Mouse (Mus musculus) spleen, postnatal 4 days (tissue): ENCODE data around the gene Trim25.
"Not testable (repeated sequence)": the region's sequence is repeated elsewhere in the genome, so short reads cannot be mapped to it uniquely, and the experiment has no call there.

Experiments used
- DNase-seq, 2 experiments: peaks; one replicate each; pipeline ENCODE4 v3.0.0; 2022; ENCODE audit warnings: low spot score in 2 of 2

The Trim25 gene

DNA sequence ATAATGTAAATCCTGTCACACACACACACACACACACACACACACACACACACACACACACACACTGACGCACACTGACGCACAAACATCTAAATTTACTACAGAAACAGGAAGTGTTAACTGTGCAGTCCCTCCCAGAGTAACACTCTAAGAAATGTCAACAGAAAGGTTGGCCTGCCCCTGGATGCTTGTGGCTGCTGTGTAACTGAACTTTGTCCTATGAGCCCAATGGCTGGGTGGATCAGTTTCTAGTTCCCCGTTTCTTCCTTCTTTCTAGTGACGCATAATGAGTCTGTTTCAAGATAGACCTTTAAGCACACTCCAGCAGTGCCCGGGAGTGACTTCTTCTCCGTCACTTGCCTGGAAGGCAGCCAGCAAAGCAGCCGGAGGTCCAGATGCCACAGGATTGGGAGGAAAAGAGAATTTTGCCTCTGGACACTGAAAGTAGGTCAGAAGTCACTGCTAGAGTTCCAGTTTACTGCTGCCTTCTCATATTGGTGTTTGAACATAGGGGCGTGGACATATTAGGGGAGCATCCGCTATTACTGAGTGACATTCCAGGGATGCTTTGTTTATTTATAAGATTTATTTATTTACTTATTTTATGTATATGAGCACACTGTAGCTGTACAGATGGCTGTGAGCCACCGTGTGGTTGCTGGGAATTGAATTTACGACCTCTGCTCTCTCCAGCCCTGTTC lies 25.2 kb downstream of the Trim25 start:
- peak; percentile 57 to 71 for DNase-seq

DNA sequence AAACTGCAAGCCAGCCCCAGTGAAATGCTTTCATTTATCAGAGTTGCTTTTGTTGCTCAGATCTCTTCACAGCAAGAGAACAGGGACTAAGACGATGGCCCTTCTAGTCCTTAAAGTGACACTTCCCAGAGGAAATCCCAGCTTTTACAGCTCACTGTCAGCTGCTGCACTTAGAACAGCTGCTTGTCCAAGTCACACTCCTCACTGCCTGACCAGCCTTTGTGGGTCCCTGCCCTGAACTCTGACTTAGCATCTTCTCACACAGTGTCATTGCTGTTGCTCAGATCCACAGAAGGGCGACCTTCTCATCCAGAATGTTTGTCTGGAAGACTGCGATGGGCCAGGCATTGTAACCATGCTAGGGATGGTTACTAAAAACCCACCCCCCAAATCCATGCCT lies 26.4 kb downstream of the Trim25 start:
- DNase-seq = no peak

DNA sequence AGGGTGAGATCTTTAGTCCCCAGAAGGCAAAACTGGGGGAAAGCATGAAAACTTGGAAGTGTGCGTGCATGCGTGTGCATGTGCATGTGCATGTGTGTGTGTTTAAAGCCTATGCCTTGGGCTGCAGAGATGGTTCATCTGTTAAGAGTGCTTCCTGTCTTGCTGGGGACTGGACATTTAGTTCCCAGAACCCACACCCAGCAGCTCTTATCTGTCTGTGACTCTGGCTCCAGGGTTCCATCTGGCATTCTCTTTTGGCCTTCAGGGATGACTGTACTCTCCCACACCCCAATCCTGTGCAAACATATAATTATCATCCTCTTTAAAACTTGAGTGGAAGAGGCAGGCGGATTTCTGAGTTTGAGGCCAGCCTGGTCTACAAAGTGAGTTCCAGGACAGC lies 26.9 kb downstream of the Trim25 start:
- no peak for DNase-seq

DNA sequence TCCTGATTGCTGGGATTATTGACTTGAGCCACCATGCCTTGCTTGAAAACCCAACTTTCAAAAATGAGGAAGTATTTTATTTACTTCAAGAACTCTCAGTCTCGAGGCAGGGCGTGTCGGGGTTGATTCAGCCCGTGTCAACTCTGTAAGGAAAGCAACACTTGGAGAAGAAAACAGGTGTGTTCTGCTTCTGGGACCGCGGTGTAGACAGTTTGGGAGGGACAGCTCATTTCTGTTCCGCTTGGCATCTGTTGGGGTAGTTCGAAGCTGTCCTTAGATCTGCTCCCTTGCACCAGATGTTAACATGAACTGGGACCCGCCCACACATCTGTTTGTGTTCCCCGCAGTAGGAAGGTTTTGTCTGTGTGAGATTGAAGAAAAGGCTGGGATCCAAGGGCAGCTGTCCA lies 28.8 kb downstream of the Trim25 start:
- peak; percentile 54 to 70 for DNase-seq

DNA sequence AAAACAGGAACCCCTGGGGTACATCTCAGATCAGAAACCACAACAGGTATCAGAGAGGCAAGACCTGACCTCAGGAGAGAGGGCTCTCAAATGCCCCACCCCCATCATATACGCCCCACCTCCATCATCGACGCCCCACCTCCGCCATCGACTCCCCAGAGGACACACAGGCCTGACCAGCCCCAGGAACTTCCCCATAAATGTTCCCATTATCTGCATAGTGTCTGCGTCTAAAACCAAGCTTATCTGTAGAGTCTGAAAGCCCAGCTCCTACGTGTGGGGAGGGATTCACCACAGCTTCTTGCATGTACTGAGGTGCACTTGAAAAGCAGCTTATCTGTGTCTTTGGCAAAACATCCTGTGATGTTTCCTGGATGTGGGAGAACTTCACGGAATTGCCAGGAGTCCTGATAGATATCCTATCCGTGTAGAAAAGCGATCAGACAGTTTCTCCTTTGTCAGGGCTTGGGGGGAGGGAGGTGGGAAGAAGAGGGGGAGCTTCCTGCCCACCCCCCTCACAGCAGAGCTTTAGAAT lies 29.8 kb downstream of the Trim25 start:
- DNase-seq = peak; percentile 65 to 75

DNA sequence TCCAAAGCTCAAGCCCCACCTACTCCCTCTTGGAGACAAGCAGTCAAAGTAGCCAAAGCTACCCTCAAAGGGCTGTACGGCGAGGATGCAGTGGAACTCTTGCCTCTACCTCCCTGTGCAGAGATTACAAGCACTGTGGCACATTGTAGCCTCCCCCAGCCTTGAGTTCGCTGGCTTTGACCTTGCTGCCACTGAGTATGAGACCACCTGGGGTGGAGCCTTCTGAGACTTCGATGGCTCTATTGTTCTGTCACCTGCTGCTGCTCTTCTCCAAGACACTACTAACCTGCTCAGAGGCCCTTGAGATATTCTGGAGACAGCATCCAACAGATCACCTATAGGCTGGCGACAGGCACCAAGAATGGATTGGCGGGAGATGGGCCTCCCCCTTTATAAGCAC lies 31.4 kb downstream of the Trim25 start:
- no peak for DNase-seq

DNA sequence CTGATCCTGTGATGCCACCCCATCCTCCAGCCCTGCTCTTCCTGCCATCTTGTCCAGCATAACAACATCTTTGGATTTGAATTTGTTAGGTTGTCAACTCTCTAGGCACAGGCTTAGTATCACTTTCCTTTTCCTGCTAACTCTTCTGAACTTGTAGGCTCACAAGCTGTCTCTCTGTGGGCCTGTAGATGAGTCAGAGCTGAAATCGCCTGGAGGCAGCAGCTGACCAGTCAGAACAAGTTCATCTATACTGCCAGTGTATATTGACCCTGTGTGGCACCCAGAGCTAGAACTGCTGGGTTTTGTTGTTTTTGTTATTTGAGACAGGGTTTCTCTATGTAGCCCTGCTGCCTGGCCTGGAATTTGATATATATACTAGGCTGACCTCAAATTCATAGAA lies 32.0 kb downstream of the Trim25 start:
- DNase-seq = no peak

DNA sequence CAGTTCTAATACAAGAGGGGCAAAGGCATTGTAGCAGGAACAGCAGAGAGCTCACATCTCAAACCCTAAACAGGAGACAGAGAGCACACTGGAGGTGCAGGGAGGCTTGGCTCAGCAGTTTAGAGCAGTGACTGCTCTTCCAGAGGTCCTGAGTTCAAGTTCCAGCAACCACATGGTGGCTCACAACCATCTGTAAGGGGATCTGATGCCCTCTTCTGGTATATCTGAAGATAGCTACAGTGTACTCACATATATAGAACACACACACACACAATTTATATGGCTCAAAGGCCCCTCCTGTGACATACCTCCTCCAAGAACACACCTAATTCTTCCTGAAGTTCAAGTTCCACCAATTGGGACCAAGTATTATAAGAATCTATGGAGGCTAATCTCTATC lies 35.4 kb downstream of the Trim25 start:
- DNase-seq = no peak

DNA sequence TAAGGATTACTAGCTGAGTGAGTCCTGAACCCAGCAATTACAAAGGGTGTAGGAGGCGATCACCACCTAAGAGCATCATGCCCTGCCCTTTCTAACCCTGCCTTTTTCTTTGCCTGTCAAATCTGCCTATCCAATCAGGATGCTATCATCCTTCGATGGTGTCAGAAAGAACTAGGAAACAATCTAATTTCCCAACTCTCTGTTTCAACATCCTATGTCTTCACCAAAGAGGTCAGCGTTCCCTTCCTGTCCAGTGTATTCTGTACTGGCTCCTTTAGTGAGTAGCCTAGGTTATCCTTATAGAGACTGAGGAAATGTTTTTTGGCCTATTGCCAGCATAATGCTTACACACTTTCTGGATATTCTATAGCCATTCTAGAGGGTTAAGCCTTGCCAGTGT lies 36.4 kb downstream of the Trim25 start:
- DNase-seq = no peak

DNA sequence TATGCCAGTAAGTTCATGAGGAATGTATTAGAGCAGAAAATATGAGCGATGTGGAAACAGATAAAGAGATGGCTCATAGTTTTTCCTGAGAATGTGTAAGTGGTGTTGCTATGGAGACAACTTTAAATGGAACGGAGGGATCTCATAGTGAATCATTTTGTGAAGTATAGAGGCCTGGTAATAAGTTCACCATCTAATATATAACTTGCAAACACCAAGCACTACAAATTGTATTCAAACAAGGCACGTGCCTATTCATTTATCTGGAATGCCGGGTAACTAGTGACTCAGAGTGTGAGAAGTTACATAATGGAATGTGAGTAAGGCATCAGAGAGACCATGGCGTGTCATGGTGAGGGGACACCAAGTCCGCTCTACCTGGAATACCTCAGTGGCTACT lies 39.3 kb downstream of the Trim25 start:
- DNase-seq = no peak

DNA sequence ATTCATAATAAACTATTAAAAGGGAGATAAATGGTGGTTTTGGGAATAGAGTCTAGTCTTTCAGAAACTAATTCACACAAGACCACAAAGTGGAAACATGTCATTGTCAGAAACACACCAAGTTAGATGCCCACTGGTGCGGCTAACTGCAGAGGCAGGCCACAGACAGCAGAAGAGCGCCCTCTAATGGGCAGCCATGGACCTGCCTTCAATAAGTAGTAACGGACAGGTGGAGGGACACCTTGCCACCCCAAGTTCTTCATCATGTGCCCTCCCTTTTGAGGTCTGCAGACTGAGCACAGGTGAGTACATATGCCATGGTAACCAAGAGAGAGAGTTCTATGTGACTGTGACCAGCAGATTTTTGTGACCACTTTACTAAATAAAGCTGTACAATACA lies 40.1 kb downstream of the Trim25 start:
- peak; percentile 72 to 87 for DNase-seq

DNA sequence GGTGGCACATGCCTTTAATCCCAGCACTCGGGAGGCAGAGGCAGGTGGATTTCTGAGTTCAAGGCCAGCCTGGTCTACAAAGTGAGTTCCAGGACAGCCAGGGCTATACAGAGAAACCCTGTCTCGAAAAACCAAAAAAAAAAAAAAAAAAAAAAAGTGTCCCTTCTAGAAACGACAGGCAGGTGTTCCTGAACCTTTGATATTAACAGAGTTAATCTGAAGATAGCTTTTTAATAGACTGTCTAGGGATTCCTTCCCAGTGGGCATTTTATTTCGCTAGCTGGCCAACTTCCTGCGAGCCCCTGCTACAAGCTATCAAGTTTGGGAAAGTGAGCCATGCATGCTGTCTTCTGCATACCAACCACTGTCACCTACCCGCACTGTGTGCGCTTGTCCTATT lies 41.9 kb downstream of the Trim25 start:
- DNase-seq = not testable (repeated sequence)

DNA sequence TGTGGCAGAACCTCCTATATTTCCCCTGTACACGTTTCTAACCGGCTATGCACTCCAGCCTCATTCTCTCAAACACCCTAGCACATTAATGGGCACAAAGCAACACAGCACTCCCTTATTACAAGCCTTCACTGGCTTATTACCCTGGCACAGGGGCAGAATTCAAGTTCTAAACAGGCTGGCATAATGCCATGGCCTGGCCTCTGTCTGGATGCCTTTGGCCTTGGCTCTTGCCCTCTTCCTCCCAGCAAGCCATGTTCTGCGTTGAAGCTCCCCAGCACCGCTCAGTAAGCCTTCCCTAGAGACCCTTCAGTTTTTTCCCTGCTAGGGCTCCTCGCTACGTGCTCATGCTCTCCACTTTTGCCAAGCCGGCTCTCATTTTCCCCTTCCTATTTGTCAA lies 43.9 kb downstream of the Trim25 start:
- DNase-seq = no peak

DNA sequence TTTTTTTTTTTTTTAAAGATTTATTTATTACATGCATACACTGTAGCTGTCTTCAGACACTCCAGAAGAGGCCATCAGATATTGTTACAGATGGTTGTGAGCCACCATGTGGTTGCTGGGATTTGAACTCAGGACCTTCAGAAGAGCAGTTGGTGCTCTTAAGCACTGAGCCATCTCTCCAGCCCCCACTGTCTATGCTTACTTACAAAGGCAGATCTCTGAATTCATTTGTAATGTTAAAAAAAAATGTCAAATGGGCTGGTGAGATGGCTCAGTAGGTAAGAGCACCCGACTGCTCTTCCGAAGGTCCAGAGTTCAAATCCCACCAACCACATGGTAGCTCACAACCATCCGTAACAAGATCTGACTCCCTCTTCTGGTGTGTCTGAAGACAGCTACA lies 46.3 kb downstream of the Trim25 start:
- DNase-seq = not testable (repeated sequence)

DNA sequence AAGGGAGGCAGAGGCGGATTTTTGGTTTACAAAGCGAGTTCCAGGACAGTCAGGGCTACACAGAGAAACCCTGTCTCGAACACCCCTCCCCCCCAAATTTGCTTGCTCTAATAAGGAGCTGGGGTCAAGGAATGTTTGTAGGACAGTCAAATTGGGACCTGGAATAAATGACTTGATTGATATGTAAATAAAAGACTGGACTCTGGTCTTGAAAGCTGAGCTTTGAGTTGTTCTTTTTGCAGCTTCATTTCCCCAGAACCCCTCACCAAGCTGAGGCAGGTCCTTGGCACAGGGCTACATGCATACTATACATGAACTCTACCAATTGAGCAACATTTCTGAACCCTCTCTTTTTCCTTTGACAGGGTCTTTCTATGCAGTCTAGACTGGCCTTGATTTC lies 46.8 kb downstream of the Trim25 start:
- no peak for DNase-seq

DNA sequence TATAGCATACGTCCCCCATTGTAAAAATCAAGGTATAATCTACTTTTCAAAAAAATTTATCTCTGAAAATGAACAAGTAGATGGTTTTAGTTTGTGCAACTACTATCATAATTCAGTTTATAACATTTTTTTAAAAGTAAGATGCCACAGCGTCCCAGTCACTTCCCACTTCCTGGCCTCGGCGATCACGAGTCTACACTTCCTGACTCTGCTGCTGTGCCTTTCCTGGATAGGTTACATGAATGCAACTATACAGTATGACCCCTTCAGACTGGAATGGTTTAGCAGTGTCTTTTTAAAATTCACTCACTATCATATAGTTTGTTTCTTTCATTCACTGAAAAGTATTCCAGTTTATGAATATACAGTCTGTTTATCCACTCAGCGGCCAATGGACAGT lies 52.6 kb downstream of the Trim25 start:
- DNase-seq = no peak

DNA sequence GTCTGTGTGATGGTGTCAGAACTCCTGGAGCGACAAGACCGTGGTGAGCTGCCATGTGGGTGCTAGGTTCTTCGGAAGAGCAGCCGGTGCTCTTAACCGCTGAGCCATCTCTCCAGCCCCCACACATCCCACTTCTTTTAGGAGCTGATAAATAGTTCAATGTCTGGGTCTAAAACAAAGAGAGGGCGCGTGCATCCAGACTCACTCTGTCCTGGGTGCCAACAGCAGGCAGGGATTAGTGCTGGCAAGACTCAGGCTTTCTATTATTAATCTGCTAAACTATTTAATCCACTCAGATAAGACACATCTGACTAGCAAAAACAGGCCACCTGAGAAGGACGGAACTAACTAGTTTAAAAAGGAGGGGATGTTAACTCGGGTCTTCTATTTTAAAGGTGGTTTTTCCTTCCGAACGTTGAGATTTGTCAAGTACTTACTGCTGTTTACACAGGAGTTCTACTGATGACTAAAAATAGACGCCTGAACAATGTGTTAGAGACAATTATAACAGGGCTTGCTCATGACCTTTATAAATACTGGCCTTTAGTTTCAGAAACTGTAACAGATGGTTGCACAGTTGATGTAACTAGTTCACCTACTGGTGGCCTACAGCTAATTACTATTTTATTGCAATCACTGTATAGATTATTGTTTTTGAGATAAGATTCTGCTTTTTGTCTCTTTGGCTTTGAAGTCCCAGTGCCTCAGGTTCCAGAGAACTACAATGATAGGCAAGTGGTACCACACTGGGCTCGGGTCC lies 56.9 kb downstream of the Trim25 start:
- no peak for DNase-seq

DNA sequence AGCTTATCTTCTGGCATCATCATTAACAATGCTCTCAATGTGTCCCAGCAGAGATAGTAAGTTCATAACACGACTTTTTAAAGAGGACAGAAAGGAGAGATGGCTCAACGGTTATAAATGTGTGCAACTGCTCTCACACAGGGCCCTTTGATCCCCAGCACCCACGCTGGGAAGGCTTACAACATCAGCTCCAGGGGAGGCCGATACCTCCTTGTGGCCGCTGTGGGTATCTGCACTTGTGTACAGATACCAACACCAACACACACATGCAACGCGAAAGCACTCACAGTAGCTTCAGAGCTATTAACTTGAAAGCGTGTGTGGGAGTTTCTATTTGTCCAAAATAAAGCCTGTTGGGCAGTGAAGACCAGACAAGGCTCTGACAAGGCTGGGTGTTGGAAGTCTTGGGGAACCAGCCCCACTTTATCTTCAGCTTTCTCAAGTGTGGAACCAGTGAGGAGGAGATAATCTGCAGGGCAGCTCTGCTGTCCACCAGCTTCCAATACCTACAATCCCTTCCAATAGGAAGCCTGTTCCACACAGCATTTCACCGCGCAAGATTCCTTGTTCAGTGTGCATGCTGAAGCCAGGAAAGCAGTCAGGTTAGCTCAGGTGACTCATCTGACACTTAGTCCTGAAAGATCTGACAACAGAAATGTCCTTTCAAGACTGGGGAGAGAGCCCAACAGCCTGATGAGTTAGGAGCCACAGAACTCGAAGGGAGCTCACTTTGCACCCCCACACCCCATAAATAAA lies 59.5 kb downstream of the Trim25 start:
- DNase-seq = no peak

DNA sequence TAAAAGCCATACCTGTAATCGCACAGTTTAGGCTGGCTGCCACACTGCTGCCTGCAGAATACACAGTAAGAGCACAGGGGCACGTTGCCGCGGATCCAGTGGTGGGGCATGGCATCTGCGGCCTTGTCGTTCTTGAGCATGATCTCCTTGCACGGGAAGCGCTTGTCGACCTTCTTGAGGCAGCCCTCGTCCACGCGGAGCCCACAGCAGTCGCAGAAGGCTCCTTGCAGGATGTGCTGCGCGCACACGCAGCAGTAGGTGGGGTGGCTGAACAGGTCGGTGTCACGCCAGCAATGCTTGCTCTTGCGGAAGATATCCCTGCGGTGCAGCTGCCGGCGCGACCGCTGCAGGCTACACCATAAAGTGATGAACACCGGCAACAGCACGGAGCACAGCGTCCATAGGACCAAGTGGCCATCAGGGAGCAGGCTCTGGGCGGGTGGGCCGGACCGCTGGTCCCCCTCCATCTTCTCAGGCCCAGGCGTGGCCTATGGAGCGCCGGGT lies 60.8 kb downstream of the Trim25 start:
- DNase-seq = peak in 1 of 2 experiments; percentile 26

DNA sequence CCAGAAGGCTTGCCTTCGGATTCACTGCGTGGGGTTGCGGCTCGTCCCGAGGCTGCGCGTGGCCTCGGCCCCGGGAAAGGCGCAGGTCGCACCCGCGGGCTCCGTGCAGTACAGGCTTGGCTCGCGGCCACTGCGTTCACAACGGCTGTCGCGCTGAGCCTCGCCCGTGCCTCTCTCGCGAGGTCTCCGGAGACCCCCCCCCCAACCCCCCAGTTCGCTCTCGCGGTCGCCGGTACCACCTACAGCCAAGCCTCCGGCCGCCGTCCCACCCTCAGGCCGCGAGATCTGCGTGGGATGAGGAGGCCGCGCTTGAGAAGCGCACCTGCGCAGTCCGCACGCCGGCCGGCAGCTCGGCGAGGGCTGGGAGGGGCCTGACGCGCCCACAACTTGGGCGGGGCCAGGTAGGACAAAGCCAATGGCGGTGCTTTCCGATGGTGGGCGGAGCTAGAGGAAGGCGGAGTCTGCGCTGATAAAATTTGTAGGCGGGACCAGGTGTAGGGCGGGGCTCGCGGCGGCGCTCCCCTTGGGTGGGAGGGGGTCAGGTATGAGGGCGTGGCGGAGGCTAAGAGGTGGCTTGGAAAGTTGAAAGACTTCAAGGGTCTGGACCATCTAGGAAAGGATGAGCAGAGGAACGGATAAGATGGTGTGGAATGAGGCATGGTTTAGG lies 61.4 kb downstream of the Trim25 start:
- peak; percentile 90 to 93 for DNase-seq

DNA sequence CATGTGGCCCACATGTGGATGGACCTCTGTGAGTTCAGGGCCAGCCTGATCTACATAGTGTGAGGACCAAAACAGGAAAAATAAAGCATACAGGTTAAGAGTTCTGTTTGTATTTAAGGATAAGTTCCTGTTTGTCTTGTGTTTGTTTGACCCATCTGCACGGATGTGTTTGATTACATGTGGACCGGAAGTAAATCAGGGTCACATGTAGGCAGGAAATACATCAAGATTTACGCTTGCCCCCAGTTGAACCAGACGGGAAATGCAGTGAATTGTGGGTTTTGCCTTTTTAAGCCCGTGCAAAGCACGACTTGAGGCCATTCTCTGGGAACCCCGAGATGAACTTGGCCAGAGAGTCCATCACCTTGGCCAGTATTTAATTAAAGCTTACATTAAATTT lies 62.2 kb downstream of the Trim25 start:
- no peak for DNase-seq

DNA sequence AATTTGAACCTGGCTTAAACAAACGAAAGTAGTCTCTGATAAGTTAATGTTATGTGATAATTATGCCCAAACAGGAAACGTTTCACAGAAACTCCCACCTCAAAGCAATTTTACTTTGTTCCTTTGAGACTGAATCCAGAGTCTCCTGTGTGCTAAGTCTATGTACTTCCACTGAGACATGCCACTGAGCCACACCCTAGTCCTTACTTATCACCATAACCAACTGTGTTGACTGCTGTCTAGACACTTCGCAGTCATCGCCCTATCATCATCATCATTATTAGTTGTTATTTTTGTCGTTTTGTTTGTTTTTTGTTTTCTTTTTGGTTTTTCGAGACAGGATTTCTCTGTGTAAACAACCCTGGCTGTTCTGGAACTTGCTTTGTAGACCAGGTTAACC lies 65.1 kb downstream of the Trim25 start:
- DNase-seq = no peak
